Mouse (Mus musculus) forebrain, postnatal 0 days (tissue): Measurements from ENCODE around the gene Tpst2. TPM values are rescaled to one million over a fixed set of nuclear protein-coding genes. Genes with fewer than 3 reads are reported as not detected.

Experiments used
- ATAC-seq: fragments of 200-750 bp; cut with Nextera tagmentation; 2 replicates; pipeline ENCODE4 v1.8.0; 2017; ENCODE audit warnings: mild to moderate bottlenecking, moderate library complexity
- DNase-seq: peaks from one replicate; pipeline ENCODE4 v3.0.0-alpha.2; 2015
- H3K27ac ChIP-seq: fragments of 300-500 bp; sonication (generic); 2 replicates; pipeline ENCODE4 v1.5.1; 2014; ENCODE audit warnings: low read depth, mild to moderate bottlenecking, antibody characterized with exemption, low read length, moderate library complexity, mixed read lengths
- H3K27me3 ChIP-seq: fragments of 300-500 bp; sonication (generic); 2 replicates; pipeline ENCODE4 v1.6.1; 2014; ENCODE audit warnings: mild to moderate bottlenecking, low read length, mixed read lengths; ENCODE audit not compliant: insufficient read depth
- H3K36me3 ChIP-seq: fragments of 300-500 bp; sonication (generic); 2 replicates; pipeline ENCODE4 v1.6.1; 2014; ENCODE audit warnings: mild to moderate bottlenecking, moderate library complexity; ENCODE audit not compliant: insufficient read depth
- H3K4me1 ChIP-seq: fragments of 300-500 bp; sonication (generic); 2 replicates; pipeline ENCODE4 v1.6.1; 2014; ENCODE audit warnings: antibody characterized with exemption; ENCODE audit not compliant: insufficient read depth
- H3K4me2 ChIP-seq: fragments of 300-500 bp; sonication (generic); 2 replicates; pipeline ENCODE4 v1.6.1; 2014; ENCODE audit warnings: low read depth, mild to moderate bottlenecking, moderate library complexity
- H3K4me3 ChIP-seq: fragments of 300-500 bp; sonication (generic); 2 replicates; pipeline ENCODE4 v1.5.1; 2014; ENCODE audit warnings: low read depth, low read length, mixed read lengths
- H3K9ac ChIP-seq: fragments of 300-500 bp; sonication (generic); 2 replicates; pipeline ENCODE4 v1.6.1; 2014; ENCODE audit warnings: mild to moderate bottlenecking
- H3K9me3 ChIP-seq: fragments of 300-500 bp; sonication (generic); 2 replicates; pipeline ENCODE4 v1.6.1; 2016; ENCODE audit warnings: low read length
- CTCF ChIP-seq: sonication (generic); IDR thresholded peaks from 2 replicates; pipeline ENCODE4 v1.5.1; 2016; ENCODE audit warnings: antibody characterized with exemption, control low read depth, low read depth
- WGBS: fragments of 180-500 bp; shearing (Covaris S2); extraction: QIAGEN DNeasy Blood & Tissue Kit; methylation state at CpG from one replicate; pipeline ENCODE4 v1.1.7; 2014; 5-methylcytosine and 5-hydroxymethylcytosine counted together
- polyA plus RNA-seq: library from polyadenylated mRNA; unstranded; fragments of >200 nt; fragmentation: Nextera tagmentation; extraction: Ambion mirVana; gene quantifications from 2 replicates; pipeline ENCODE4 v1.2.1, GENCODE M21; 2015
- total RNA-seq: library from RNA; depleted of rRNA; stranded (reverse); fragments of >200 nt; gene quantifications from 2 replicates; pipeline ENCODE4 v1.2.3, GENCODE M21; 2014

Tpst2 gene
- total and polyA plus RNA-seq, 2 experiments from 2014 or later = 37.9 to 45.0 TPM

DNA sequence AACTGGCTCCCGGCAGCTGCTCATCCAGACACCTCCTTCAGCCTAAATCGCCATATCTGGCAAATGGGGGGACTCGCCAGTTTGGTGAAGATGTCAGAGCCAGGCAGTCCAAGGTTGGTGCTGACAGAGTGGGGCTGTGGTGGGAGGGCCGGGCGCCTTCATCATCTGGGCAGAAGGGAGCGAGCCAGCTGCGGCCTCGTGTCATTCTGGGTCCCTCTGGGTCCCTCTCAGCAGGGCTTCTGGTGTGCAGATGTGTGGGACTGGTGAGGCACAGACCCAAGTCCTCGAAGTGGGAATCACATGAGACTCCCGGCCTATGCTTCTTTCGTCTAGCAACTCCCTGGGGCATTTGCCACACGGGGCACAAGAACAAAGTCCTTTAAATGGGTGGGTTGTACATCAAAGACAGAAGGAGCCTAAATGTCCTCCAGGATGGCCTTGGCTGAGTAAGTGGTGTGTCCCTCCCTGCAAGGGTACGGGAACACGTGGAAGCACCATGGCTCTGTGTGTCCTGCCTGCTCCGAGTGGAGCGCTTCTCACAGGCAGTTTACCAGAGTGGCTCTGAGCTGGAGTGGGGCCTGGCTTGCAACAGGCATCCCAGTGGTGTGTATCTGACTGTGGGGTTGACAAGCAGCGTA, 16.0 kb downstream of the Tpst2 start:
- Histone ChIP-seq H3K27ac (no peak overlapping the region), H3K4me3 (no peak overlapping the region), H3K36me3 (no peaks in the 10 kb centered on the region), H3K9me3 (no peaks in the 10 kb centered on the region), H3K27me3 (no peaks in the 10 kb centered on the region), H3K4me2 (no peak overlapping the region), H3K4me1 (no peaks in the 10 kb centered on the region), H3K9ac (no peak overlapping the region)
- DNase-seq (no peak), ATAC-seq (no peak)
- 85% methylated on average over 17 of the region's 17 CpGs for WGBS
- TF ChIP-seq CTCF = no peak

GRCm38 (mm10) chr5:112293800-112294199, 17.3 kb downstream of the Tpst2 start:
- no peaks in the 10 kb centered on the region for H3K4me1 ChIP-seq
- H3K27ac ChIP-seq = no peak overlapping the region
- H3K4me3 ChIP-seq = no peak overlapping the region
- TF ChIP-seq CTCF = no peak
- H3K9ac ChIP-seq = no peak overlapping the region
- H3K27me3 ChIP-seq = no peaks in the 10 kb centered on the region
- 80% methylated on average over 2 of the region's 2 CpGs for WGBS
- no peaks in the 10 kb centered on the region for H3K9me3 ChIP-seq
- no peak for ATAC-seq
- DNase-seq = no peak
- H3K4me2 ChIP-seq = no peak overlapping the region
- no peaks in the 10 kb centered on the region for H3K36me3 ChIP-seq

DNA sequence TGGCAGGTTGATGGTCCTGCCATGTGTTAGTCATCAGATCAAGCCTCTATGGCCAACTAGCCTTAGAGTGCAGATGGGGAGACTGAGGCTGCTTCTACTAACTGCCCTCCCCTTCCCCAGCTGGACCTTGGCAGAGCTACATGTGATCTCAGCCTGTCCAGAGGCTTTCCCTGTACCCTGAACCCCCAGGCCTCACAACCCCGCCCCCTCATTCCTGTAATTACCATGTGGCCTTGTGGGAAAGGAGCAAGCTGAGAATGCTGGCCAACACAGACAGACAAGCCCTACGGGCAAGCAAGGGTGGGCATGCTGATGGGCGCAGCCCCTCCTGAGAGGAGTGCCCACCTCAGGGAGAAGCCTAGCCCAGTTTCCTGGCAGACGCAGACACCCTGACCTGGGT, 18.2 kb downstream of the Tpst2 start:
- 57% methylated on average over 4 of the region's 4 CpGs for WGBS
- no peak for ATAC-seq
- no peak for DNase-seq
- Histone ChIP-seq H3K36me3 (no peaks in the 10 kb centered on the region), H3K4me1 (no peaks in the 10 kb centered on the region), H3K27me3 (no peaks in the 10 kb centered on the region), H3K9ac (no peak overlapping the region), H3K4me2 (no peak overlapping the region), H3K9me3 (no peaks in the 10 kb centered on the region), H3K4me3 (no peak overlapping the region), H3K27ac (no peak overlapping the region)
- no peak for TF ChIP-seq CTCF

DNA sequence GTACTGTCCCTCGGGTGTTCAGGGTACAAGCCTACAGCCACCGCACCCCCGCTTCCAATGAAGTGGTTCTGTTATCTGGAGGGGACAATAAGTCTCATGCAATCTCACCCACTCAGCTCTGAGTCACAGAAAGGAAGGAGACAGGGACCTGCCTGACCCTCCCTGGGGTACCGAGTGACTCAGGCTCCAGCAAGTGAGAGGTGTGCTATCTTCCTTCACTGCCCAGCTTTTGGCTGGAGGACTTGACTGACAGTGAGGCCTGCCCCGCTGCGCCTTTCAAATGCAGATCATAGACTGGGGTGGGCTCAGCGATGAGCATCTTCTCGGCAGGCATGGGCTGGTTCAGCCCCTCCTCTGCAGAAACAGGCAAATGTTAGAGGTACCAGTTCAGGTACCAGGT, 18.7 kb downstream of the Tpst2 start:
- ATAC-seq = no peak
- H3K4me1 ChIP-seq = no peaks in the 10 kb centered on the region
- H3K9ac ChIP-seq = no peak overlapping the region
- no peak overlapping the region for H3K27ac ChIP-seq
- TF ChIP-seq CTCF = no peak
- H3K27me3 ChIP-seq = no peaks in the 10 kb centered on the region
- no peaks in the 10 kb centered on the region for H3K36me3 ChIP-seq
- H3K9me3 ChIP-seq = no peaks in the 10 kb centered on the region
- WGBS = 34% methylated on average over 8 of the region's 8 CpGs
- no peak overlapping the region for H3K4me2 ChIP-seq
- H3K4me3 ChIP-seq = no peak overlapping the region
- no peak for DNase-seq

- H3K27ac ChIP-seq = no peak overlapping the region
- H3K4me3 ChIP-seq = no peak overlapping the region
- H3K4me2 ChIP-seq = no peak overlapping the region
- no peaks in the 10 kb centered on the region for H3K9me3 ChIP-seq
- H3K27me3 ChIP-seq = no peaks in the 10 kb centered on the region
- DNase-seq (no peak), ATAC-seq (no peak)
- TF ChIP-seq CTCF = no peak
- H3K36me3 ChIP-seq = no peaks in the 10 kb centered on the region
- no peaks in the 10 kb centered on the region for H3K4me1 ChIP-seq
- 61% methylated on average over 8 of the region's 8 CpGs for WGBS
- no peak overlapping the region for H3K9ac ChIP-seq
Measured at GRCm38 (mm10) chr5:112295564-112295963, 19.1 kb downstream of the Tpst2 start.

DNA sequence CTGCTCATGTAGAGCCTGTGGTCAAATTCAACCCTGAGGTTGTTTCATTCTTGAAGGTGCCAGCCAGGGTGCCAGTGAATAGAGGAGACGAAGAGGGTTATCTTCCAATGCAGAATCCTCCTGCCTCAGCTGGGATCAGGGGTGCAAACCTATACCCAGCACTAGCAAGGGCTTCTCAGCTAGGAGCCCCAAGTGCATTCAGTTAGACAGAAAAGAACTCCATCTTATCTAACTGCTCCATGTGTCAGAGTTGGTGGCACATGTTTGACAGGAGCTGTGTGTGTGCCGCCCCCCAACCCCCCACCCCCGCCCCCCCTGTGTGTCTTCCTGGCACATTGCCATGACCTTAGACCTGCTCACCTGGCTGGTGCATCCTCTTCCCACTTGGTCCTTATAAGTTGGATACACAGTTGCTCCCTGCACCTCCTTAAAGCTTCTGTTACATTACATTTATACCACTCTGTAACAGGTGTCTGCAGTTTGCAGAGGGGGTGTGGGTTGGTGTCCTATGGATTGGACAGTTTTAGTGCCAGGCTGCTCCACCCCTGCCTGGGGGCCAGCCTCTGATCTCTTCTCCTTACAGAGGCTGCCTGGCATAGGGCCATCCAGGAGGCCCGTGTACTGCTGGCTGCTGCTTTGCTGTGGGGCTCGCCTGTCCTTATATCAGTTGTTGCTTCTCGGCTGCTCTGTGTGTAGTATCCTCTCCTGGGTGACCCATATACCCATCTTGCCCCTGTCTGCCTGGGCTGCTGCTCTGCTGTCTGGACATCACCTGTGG, 20.1 kb downstream of the Tpst2 start:
- Histone ChIP-seq H3K36me3 (no peaks in the 10 kb centered on the region), H3K27ac (no peak overlapping the region), H3K9me3 (no peaks in the 10 kb centered on the region), H3K4me2 (no peak overlapping the region), H3K27me3 (no peaks in the 10 kb centered on the region), H3K4me1 (no peaks in the 10 kb centered on the region), H3K9ac (no peak overlapping the region), H3K4me3 (no peak overlapping the region)
- TF ChIP-seq CTCF = no peak
- no peak for DNase-seq
- ATAC-seq = no peak
- 61% methylated on average over 6 of the region's 6 CpGs for WGBS

- H3K36me3 ChIP-seq = no peaks in the 10 kb centered on the region
- 55% methylated on average over 2 of the region's 2 CpGs for WGBS
- H3K4me1 ChIP-seq = no peaks in the 10 kb centered on the region
- ATAC-seq (peak; percentile 69), DNase-seq (no peak)
- H3K27ac ChIP-seq = no peak overlapping the region
- no peak overlapping the region for H3K9ac ChIP-seq
- no peak overlapping the region for H3K4me2 ChIP-seq
- H3K9me3 ChIP-seq = no peaks in the 10 kb centered on the region
- no peak for TF ChIP-seq CTCF
- H3K4me3 ChIP-seq = no peak overlapping the region
- no peaks in the 10 kb centered on the region for H3K27me3 ChIP-seq
Measured at GRCm38 (mm10) chr5:112297257-112297656, 20.8 kb downstream of the Tpst2 start.
